Mouse (Mus musculus) MEL (cell line): Measurements from ENCODE around the gene Tmem30c. TPM values are rescaled to one million over a fixed set of nuclear protein-coding genes. Genes with fewer than 3 reads are reported as not detected.

Source experiments
- DNase-seq: peaks from one replicate; pipeline ENCODE4 v3.0.0; 2011; ENCODE audit warnings: low read depth, low spot score
- H3K27ac ChIP-seq: 2 replicates; pipeline ENCODE4 v1.5.1; 2012; ENCODE audit warnings: low read depth, mild to moderate bottlenecking, control low read depth, low read length, moderate library complexity; ENCODE audit not compliant: control insufficient read depth
- H3K27me3 ChIP-seq, 2 experiments: fragments of 150-350 bp in 1 of 2; sonication (generic) in 1 of 2; 2 replicates each; pipeline ENCODE4 v1.6.1; 2012; ENCODE audit warnings: low read length in 2 of 2, mild to moderate bottlenecking in 2 of 2, improper control_type of control experiment in 1 of 2, moderate library complexity in 1 of 2; ENCODE audit not compliant: insufficient read depth in 2 of 2, control insufficient read depth in 1 of 2
- H3K36me3 ChIP-seq, 2 experiments: 2 replicates each; pipeline ENCODE4 v1.6.1; 2012 to 2014; ENCODE audit warnings: low read length in 2 of 2, improper control_type of control experiment in 1 of 2, inconsistent platforms in 1 of 2, mild to moderate bottlenecking in 1 of 2; ENCODE audit not compliant: insufficient read depth in 2 of 2, control insufficient read depth in 1 of 2
- H3K4me1 ChIP-seq, 2 experiments: fragments of 150-350 bp in 1 of 2; sonication (generic) in 1 of 2; 2 replicates each; pipeline ENCODE4 v1.6.1; 2012; ENCODE audit warnings: low read length in 2 of 2, improper control_type of control experiment in 1 of 2, mild to moderate bottlenecking in 1 of 2; ENCODE audit not compliant: insufficient read depth in 2 of 2, control insufficient read depth in 1 of 2
- H3K4me3 ChIP-seq, 2 experiments: fragments of 150-350 bp in 1 of 2; sonication (generic) in 1 of 2; 2 replicates each; pipeline ENCODE4 v1.5.1; 2012; ENCODE audit warnings: low read depth in 2 of 2, low read length in 2 of 2, mild to moderate bottlenecking in 2 of 2, moderate library complexity in 2 of 2, control low read depth in 1 of 2, improper control_type of control experiment in 1 of 2; ENCODE audit not compliant: control insufficient read depth in 1 of 2, insufficient read depth in 1 of 2
- H3K79me2 ChIP-seq: 2 replicates; pipeline ENCODE4 v1.6.1; 2012; ENCODE audit warnings: mild to moderate bottlenecking, low read length, moderate library complexity; ENCODE audit not compliant: control insufficient read depth, poor library complexity, insufficient read depth
- H3K9ac ChIP-seq: 2 replicates; pipeline ENCODE4 v1.6.1; 2012; ENCODE audit warnings: low read depth, mild to moderate bottlenecking, control low read depth, low read length, moderate library complexity; ENCODE audit not compliant: control insufficient read depth, poor library complexity, severe bottlenecking
- H3K9me3 ChIP-seq: fragments of 150-350 bp; sonication (generic); replicated peaks from 2 replicates; pipeline ENCODE4 v1.6.1; 2012; ENCODE audit warnings: mild to moderate bottlenecking, low read length, improper control_type of control experiment, moderate library complexity; ENCODE audit not compliant: insufficient read depth
- CHD1 ChIP-seq: IDR thresholded peaks from 2 replicates; pipeline ENCODE4 v1.6.1; 2012; ENCODE audit warnings: low read depth, mild to moderate bottlenecking, inconsistent platforms, low read length, improper control_type of control experiment
- CHD2 ChIP-seq: IDR thresholded peaks from 2 replicates; pipeline ENCODE4 v1.6.1; 2011; ENCODE audit warnings: low read length, improper control_type of control experiment
- EP300 ChIP-seq, 2 experiments: IDR thresholded peaks; 2 replicates each; pipeline ENCODE4 v1.6.1; 2011; ENCODE audit warnings: improper control_type of control experiment in 2 of 2, low read length in 2 of 2, low read depth in 1 of 2, mild to moderate bottlenecking in 1 of 2
- GABPA ChIP-seq: IDR thresholded peaks from 2 replicates; pipeline ENCODE4 v1.6.1; 2012; ENCODE audit warnings: low read depth, mild to moderate bottlenecking, inconsistent platforms, low read length, improper control_type of control experiment, moderate library complexity
- GATA1 ChIP-seq: IDR thresholded peaks from 2 replicates; pipeline ENCODE4 v1.6.1; 2011; ENCODE audit warnings: low read depth, low read length, improper control_type of control experiment
- HCFC1 ChIP-seq: IDR thresholded peaks from 2 replicates; pipeline ENCODE4 v1.6.1; 2012; ENCODE audit warnings: low read depth, mild to moderate bottlenecking, inconsistent platforms, low read length, improper control_type of control experiment, moderate library complexity
- KAT2A ChIP-seq: conservative IDR thresholded peaks from 2 replicates; pipeline ENCODE4 v1.6.1; 2012; ENCODE audit warnings: low read depth, low read length, improper control_type of control experiment, inconsistent platforms
- MAFK ChIP-seq: IDR thresholded peaks from 2 replicates; pipeline ENCODE4 v1.6.1; 2011; ENCODE audit warnings: low read depth, mild to moderate bottlenecking, low read length, improper control_type of control experiment, borderline replicate concordance
- MAZ ChIP-seq: IDR thresholded peaks from 2 replicates; pipeline ENCODE4 v1.6.1; 2012; ENCODE audit warnings: low read depth, mild to moderate bottlenecking, inconsistent platforms, low read length, improper control_type of control experiment
- MXI1 ChIP-seq: IDR thresholded peaks from 2 replicates; pipeline ENCODE4 v1.6.1; 2011; ENCODE audit warnings: mild to moderate bottlenecking, low read depth, low read length, improper control_type of control experiment
- MYB ChIP-seq: IDR thresholded peaks from 2 replicates; pipeline ENCODE4 v1.6.1; 2011; ENCODE audit warnings: mild to moderate bottlenecking, low read depth, low read length, improper control_type of control experiment
- MYC ChIP-seq: IDR thresholded peaks from 2 replicates; pipeline ENCODE4 v1.6.1; 2011; ENCODE audit warnings: low read depth, mild to moderate bottlenecking, low read length, improper control_type of control experiment, moderate library complexity
- NRF1 ChIP-seq: IDR thresholded peaks from 2 replicates; pipeline ENCODE4 v1.6.1; 2014; ENCODE audit warnings: low read depth, mild to moderate bottlenecking, inconsistent platforms, low read length, improper control_type of control experiment, moderate library complexity; ENCODE audit not compliant: poor library complexity, insufficient read depth, severe bottlenecking
- POLR2A ChIP-seq, 2 experiments: IDR thresholded peaks; 2 replicates each; pipeline ENCODE4 v1.6.1; 2011 to 2012; ENCODE audit warnings: low read length in 2 of 2, mild to moderate bottlenecking in 2 of 2, control low read depth in 1 of 2, improper control_type of control experiment in 1 of 2, low read depth in 1 of 2, moderate library complexity in 1 of 2; ENCODE audit not compliant: control insufficient read depth in 1 of 2, insufficient read depth in 1 of 2, poor library complexity in 1 of 2
- POLR2AphosphoS2 ChIP-seq: IDR thresholded peaks from 2 replicates; pipeline ENCODE4 v1.6.1; 2011; ENCODE audit warnings: low read length, improper control_type of control experiment
- POLR2AphosphoS5 ChIP-seq: IDR thresholded peaks from 2 replicates; pipeline ENCODE4 v1.6.1; 2012; ENCODE audit warnings: low read depth, borderline replicate concordance, mild to moderate bottlenecking, inconsistent platforms, low read length, moderate library complexity, mixed read lengths
- RCOR1 ChIP-seq: IDR thresholded peaks from 2 replicates; pipeline ENCODE4 v1.6.1; 2012; ENCODE audit warnings: low read depth, mild to moderate bottlenecking, inconsistent platforms, low read length, improper control_type of control experiment
- SIN3A ChIP-seq: IDR thresholded peaks from 2 replicates; pipeline ENCODE4 v1.6.1; 2012; ENCODE audit warnings: low read length, improper control_type of control experiment, inconsistent platforms
- TBP ChIP-seq: IDR thresholded peaks from 2 replicates; pipeline ENCODE4 v1.8.0; 2011; ENCODE audit warnings: low read depth, low read length, improper control_type of control experiment
- UBTF ChIP-seq: IDR thresholded peaks from 2 replicates; pipeline ENCODE4 v1.6.1; 2012; ENCODE audit warnings: low read depth, mild to moderate bottlenecking, inconsistent platforms, low read length, improper control_type of control experiment, moderate library complexity, borderline replicate concordance; ENCODE audit not compliant: insufficient read depth
- ZNF384 ChIP-seq: IDR thresholded peaks from 2 replicates; pipeline ENCODE4 v1.6.1; 2012; ENCODE audit warnings: low read depth, mild to moderate bottlenecking, inconsistent platforms, low read length, improper control_type of control experiment
- polyA plus RNA-seq, 2 experiments: library from polyadenylated mRNA; stranded (reverse) in 1 of 2; unstranded in 1 of 2; fragments of >175 nt in 1 of 2; fragments of >200 nt in 1 of 2; gene quantifications; 2 replicates each; pipeline versions ENCODE4 v1.2.1 to v1.2.4; 2012; ENCODE audit warnings: low replicate concordance in 2 of 2, low read depth in 1 of 2; ENCODE audit not compliant: insufficient read length in 2 of 2, insufficient read depth in 1 of 2, missing spikeins in 1 of 2
- total RNA-seq: library from RNA; depleted of rRNA; stranded (reverse); fragments of 300-350 nt; gene quantifications from 2 replicates; pipeline ENCODE4 v1.2.3, GENCODE M21; 2012

Gene Tmem30c
- total and polyA plus RNA-seq, 3 experiments = 0.04 to 0.38 TPM; not detected in 1

DNA sequence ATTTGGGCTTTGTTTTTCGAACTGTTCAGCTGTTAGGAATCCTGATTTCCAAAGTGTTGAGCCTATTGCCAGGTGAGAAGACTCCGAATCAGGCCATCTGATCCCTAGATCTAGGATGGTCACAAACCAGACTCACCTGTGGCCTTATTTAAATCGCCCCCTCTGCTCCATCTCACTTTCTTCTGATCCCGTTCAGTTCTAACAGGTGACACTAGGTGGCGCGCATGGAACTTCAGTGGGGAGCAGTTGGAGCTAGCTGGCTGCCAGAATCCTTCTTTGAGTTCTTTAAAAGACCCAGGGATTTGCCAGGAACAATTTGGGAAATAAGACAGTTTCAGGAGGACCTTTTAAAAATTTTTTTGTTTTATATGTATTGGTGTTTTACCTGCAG, 48.8 kb downstream of the Tmem30c start (continued):
- no peak for TF ChIP-seq MYC

DNA sequence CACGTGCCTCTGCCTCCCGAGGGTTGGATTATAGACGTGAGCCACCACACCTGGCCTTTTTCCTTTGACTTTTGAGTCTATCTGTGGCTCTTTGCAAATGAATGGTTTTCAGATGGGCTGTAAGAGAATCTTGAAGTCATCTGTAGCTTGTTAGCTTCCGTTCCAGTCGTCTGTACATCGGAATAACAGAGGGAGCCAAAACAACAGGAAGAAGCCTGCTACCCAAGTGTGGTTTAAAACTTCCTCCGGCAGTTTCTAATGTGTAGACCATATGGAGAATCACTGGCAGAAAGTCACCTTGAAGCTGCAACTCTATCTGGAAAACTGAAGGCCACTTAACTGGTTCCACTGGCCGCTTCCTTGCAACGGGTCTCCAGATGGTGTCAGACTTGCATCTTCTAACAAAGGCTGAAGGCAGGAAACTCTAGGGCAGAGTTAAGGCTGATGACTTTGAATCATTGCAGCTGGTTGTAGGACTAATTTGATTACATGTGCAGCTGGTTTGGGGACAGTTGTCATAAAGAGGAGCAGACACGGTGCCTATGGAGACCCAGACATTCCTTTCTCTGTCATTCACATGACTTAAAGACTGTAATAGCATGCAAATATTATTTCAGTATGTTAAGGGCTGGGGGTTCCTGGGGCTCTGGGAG, 49.3 kb downstream of the Tmem30c start:
- Histone ChIP-seq H3K79me2 (no peaks in the 10 kb centered on the region), H3K9me3 (no peaks in the 10 kb centered on the region), H3K9ac (no peak overlapping the region), H3K4me3 (no peak overlapping the region), H3K27ac (no peak overlapping the region), H3K27me3 (peaks cover 0 to 2% of the 10 kb centered on the region in 2 experiments; a peak in 2 of 4 replicates), H3K4me1 (peaks cover 4 to 13% of the 10 kb centered on the region in 2 experiments), H3K36me3 (peaks cover 0 to 4% of the 10 kb centered on the region in 2 experiments; a peak in 2 of 4 replicates)
- TF ChIP-seq POLR2AphosphoS2 (no peak), MXI1 (no peak), GABPA (no peak), GATA1 (no peak), ZNF384 (no peak), SIN3A (no peak), POLR2A (IDR thresholded peaks at IDR 0.05; ENCODE audit: control insufficient read depth in 1 of 2, insufficient read depth in 1 of 2, low read depth in 1 of 2, low read length in 2 of 2, poor library complexity in 1 of 2) (no peak), MAFK (no peak), EP300 (IDR thresholded peaks at IDR 0.05; ENCODE audit: low read depth in 1 of 2, low read length in 2 of 2) (no peak), POLR2AphosphoS5 (no peak), CHD2 (no peak), MYB (no peak), UBTF (no peak), TBP (no peak), RCOR1 (no peak), CHD1 (no peak), MAZ (no peak), HCFC1 (no peak), KAT2A (no peak), NRF1 (no peak)
- no peak for DNase-seq
